ENCODE assay signal across 10 mouse cellular contexts in the genomic region with DNA sequence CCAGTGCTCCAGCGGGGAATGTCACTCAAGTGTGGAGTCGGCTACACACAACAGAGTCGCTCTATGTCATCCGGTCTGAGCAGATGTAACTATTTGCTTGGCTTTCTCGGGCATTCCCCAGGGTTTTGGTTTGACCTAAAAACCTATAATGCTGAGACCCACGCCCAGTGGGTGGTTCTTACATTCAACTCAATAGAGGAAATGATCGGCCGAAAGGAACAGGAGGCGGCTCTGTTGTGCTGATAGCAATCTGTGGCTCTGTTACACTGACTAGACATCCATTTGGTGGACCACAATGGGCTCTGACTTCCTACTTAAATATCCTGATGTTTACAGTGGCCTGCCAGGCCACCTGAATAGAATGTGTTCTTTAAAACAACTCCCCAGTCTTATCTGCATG. TPM values are rescaled to one million over a fixed set of nuclear protein-coding genes. Genes with fewer than 3 reads are reported as not detected.
DNase-seq lines count a peak whose midpoint lies in the region; ATAC-seq lines count a peak whose summit lies in the region.
"Had no signal": no experiment of that assay in that cellular context is flagged by ENCODE, and none has a peak within 500 bp of the region (broad histone marks: within the 10 kb centered on the region; RNA-seq: fewer than 3 reads in every experiment).

No protein-coding gene starts in this region.

- DNase-seq in kidney, adult 9 months = peak; percentile 6
- DNase-seq in kidney, adult 18-20 months = no peak
- peak; percentile 16 for DNase-seq in mesoderm, embryonic 11.5 days (ENCODE audit: low read depth, low spot score)
- no peak for DNase-seq in cerebellum, postnatal 25 days
- no peak for DNase-seq in layer of hippocampus, postnatal 25 days (ENCODE audit: extremely low spot score in 1 of 2, low spot score in 1 of 2)

- peak overlapping the region; percentile 58 for H3K4me3 ChIP-seq in brown adipose tissue, adult 24 weeks (ENCODE audit: insufficient read depth, low read depth, low read length)
- H3K4me3 ChIP-seq in intestine, embryonic 15.5 days (replicated peaks) = no peak overlapping the region
- no peak overlapping the region for H3K4me3 ChIP-seq in forebrain, embryonic 12.5 days (replicated peaks)
- H3K4me3 ChIP-seq: neural tube, embryonic 12.5 days had no signal

- ATAC-seq in intestine, embryonic 15.5 days = peak; percentile 47; the same call in 1 of the 2 replicates
- ATAC-seq in forebrain, embryonic 12.5 days (ENCODE audit: low FRiP score) = no peak

- WGBS in intestine, embryonic 15.5 days = 72% methylated on average over 9 of the region's 9 CpGs
- WGBS in forebrain, embryonic 12.5 days = 91% methylated on average over 9 of the region's 9 CpGs

- H3K36me3 ChIP-seq in intestine, embryonic 15.5 days = no peaks in the 10 kb centered on the region
- no peaks in the 10 kb centered on the region for H3K36me3 ChIP-seq in forebrain, embryonic 12.5 days (replicated peaks)
- H3K36me3 ChIP-seq: neural tube, embryonic 12.5 days had no signal

- H3K9me3 ChIP-seq in intestine, embryonic 15.5 days = no peaks in the 10 kb centered on the region
- H3K9me3 ChIP-seq in forebrain, embryonic 12.5 days = no peaks in the 10 kb centered on the region
- H3K9me3 ChIP-seq: neural tube, embryonic 12.5 days had no signal

- H3K27me3 ChIP-seq in intestine, embryonic 15.5 days (replicated peaks) = no peaks in the 10 kb centered on the region
- H3K27me3 ChIP-seq in forebrain, embryonic 12.5 days = no peaks in the 10 kb centered on the region
- H3K27me3 ChIP-seq: neural tube, embryonic 12.5 days had no signal

- H3K27ac ChIP-seq in brown adipose tissue, adult 24 weeks (replicated peaks; ENCODE audit: low read depth, low read length) = peak overlapping the region; percentile 35
- no peak overlapping the region for H3K27ac ChIP-seq in intestine, embryonic 15.5 days
- no peak overlapping the region for H3K27ac ChIP-seq in forebrain, embryonic 12.5 days
- H3K27ac ChIP-seq: neural tube, embryonic 12.5 days had no signal

- peaks cover 5% of the 10 kb centered on the region; the same call in 1 of the 2 replicates for H3K4me1 ChIP-seq in brown adipose tissue, adult 24 weeks (ENCODE audit: control insufficient read depth, insufficient read depth, insufficient read length, low read length)
- no peaks in the 10 kb centered on the region for H3K4me1 ChIP-seq in intestine, embryonic 15.5 days (replicated peaks)
- H3K4me1 ChIP-seq in forebrain, embryonic 12.5 days = no peaks in the 10 kb centered on the region
- H3K4me1 ChIP-seq: neural tube, embryonic 12.5 days had no signal

- H3K4me2 ChIP-seq in intestine, embryonic 15.5 days (replicated peaks) = no peak overlapping the region
- H3K4me2 ChIP-seq in forebrain, embryonic 12.5 days = no peak overlapping the region
- H3K4me2 ChIP-seq: neural tube, embryonic 12.5 days had no signal

- H3K9ac ChIP-seq in intestine, embryonic 15.5 days = no peak overlapping the region
- H3K9ac ChIP-seq in forebrain, embryonic 12.5 days = no peak overlapping the region
- H3K9ac ChIP-seq: neural tube, embryonic 12.5 days had no signal

RNA-seq across cellular contexts. Expression of gene Fam124b, which starts 4.4 kb away (rescaled TPM):
- not detected in 2 replicates for polyA plus RNA-seq in brown adipose tissue, adult 24 weeks (2012; ENCODE audit: insufficient read depth, insufficient read length, missing spikeins)
- polyA plus RNA-seq in intestine, embryonic 15.5 days (2015; fragmentation: Nextera tagmentation; extraction: Ambion mirVana) = 0.93 and 1.0 TPM in 2 replicates
- polyA plus RNA-seq in forebrain, embryonic 12.5 days (2016; fragmentation: Nextera tagmentation; extraction: Ambion mirVana) = 0.27 and 0.29 TPM in 2 replicates
- total RNA-seq in layer of hippocampus, postnatal 25 days (2021) = under 1 TPM; 0.47 to 0.94 TPM
- polyA plus RNA-seq: cortical plate, adult 2 months had no signal

Comparison
In these comparisons a context has a peak if more than half of its experiments do, and no peak if none do; other contexts are left out.
1. DNase-seq: peak in kidney, adult 9 months (single experiment) and mesoderm, embryonic 11.5 days (single experiment); none in kidney, adult 18-20 months (single experiment), cerebellum, postnatal 25 days (0 of 2) and layer of hippocampus, postnatal 25 days (0 of 2).